Mouse (Mus musculus): Measurements from ENCODE around the gene Ankrd27. TPM values are rescaled to one million over a fixed set of nuclear protein-coding genes. Genes with fewer than 3 reads are reported as not detected.
"Not testable (repeated sequence)": the region's sequence is repeated elsewhere in the genome, so short reads cannot be mapped to it uniquely, and the experiment has no call there.

Ankrd27 gene
- polyA plus RNA-seq, 1 experiment from 2014 or later, result 44.1 TPM

GRCm38 (mm10) chr7:35563071-35563470, 23.0 kb upstream of the Ankrd27 start:
- no peak overlapping the region for H3K4me3 ChIP-seq
- 75% methylated on average over 11 of the region's 11 CpGs for WGBS

GRCm38 (mm10) chr7:35564067-35564865, 21.8 kb upstream of the Ankrd27 start:
- WGBS, result 90% methylated on average over 2 of the region's 2 CpGs
- Histone ChIP-seq H3K4me1 (peaks cover 4% of the 10 kb centered on the region; the same call in 1 of the 2 replicates), H3K36me3 (replicated peaks) (no peaks in the 10 kb centered on the region), H3K9me3 (no peaks in the 10 kb centered on the region), H3K27ac (replicated peaks) (no peak overlapping the region), H3K4me3 (no peak overlapping the region), H3K27me3 (replicated peaks; ENCODE audit: low read depth, poor library complexity, severe bottlenecking) (no peaks in the 10 kb centered on the region)
- DNase-seq (ENCODE audit: low spot score), result no peak

More at GRCm38 (mm10) chr7:35563071-35563470, 23.0 kb upstream of the Ankrd27 start:
- no peaks in the 10 kb centered on the region for H3K27me3 ChIP-seq (replicated peaks; ENCODE audit: low read depth, poor library complexity, severe bottlenecking)
- DNase-seq (ENCODE audit: low spot score), result no peak
- no peaks in the 10 kb centered on the region for H3K36me3 ChIP-seq (replicated peaks)
- peaks cover 4% of the 10 kb centered on the region; the same call in 1 of the 2 replicates for H3K4me1 ChIP-seq
- H3K27ac ChIP-seq (replicated peaks), result peak overlapping the region; percentile 19; the same call in 1 of the 2 replicates
- no peaks in the 10 kb centered on the region for H3K9me3 ChIP-seq

- not testable (repeated sequence) for H3K36me3 ChIP-seq (replicated peaks); H3K4me3 ChIP-seq; DNase-seq (ENCODE audit: low spot score); H3K9me3 ChIP-seq; H3K27ac ChIP-seq (replicated peaks); H3K4me1 ChIP-seq; H3K27me3 ChIP-seq (replicated peaks; ENCODE audit: low read depth, poor library complexity, severe bottlenecking)
- 88% methylated on average over 10 of the region's 10 CpGs for WGBS
Observed at GRCm38 (mm10) chr7:35564872-35565271, 21.2 kb upstream of the Ankrd27 start.

GRCm38 (mm10) chr7:35565965-35566364, 20.1 kb upstream of the Ankrd27 start:
- H3K4me1 ChIP-seq; DNase-seq (ENCODE audit: low spot score): not testable (repeated sequence)
- 83% methylated on average over 13 of the region's 13 CpGs for WGBS

GRCm38 (mm10) chr7:35569724-35570123, 16.3 kb upstream of the Ankrd27 start:
- not testable (repeated sequence) for H3K4me1 ChIP-seq; H3K4me3 ChIP-seq; H3K27ac ChIP-seq (replicated peaks); DNase-seq (ENCODE audit: low spot score); H3K36me3 ChIP-seq (replicated peaks); H3K9me3 ChIP-seq; H3K27me3 ChIP-seq (replicated peaks; ENCODE audit: low read depth, poor library complexity, severe bottlenecking)
- WGBS, result 89% methylated on average over 4 of the region's 4 CpGs

More at GRCm38 (mm10) chr7:35565965-35566364, 20.1 kb upstream of the Ankrd27 start:
- not testable (repeated sequence) for H3K27me3 ChIP-seq (replicated peaks; ENCODE audit: low read depth, poor library complexity, severe bottlenecking); H3K27ac ChIP-seq (replicated peaks); H3K4me3 ChIP-seq; H3K36me3 ChIP-seq (replicated peaks); H3K9me3 ChIP-seq

GRCm38 (mm10) chr7:35570883-35571282, 15.2 kb upstream of the Ankrd27 start:
- H3K27me3 ChIP-seq (replicated peaks; ENCODE audit: low read depth, poor library complexity, severe bottlenecking); H3K36me3 ChIP-seq (replicated peaks); H3K4me3 ChIP-seq; H3K9me3 ChIP-seq; H3K4me1 ChIP-seq; DNase-seq (ENCODE audit: low spot score); H3K27ac ChIP-seq (replicated peaks): not testable (repeated sequence)
- 19% methylated on average over 6 of the region's 6 CpGs for WGBS

GRCm38 (mm10) chr7:35579849-35580248, 6.2 kb upstream of the Ankrd27 start:
- Histone ChIP-seq H3K4me3 (no peak overlapping the region), H3K36me3 (replicated peaks) (no peaks in the 10 kb centered on the region), H3K27me3 (replicated peaks; ENCODE audit: low read depth, poor library complexity, severe bottlenecking) (peaks cover 41% of the 10 kb centered on the region), H3K9me3 (no peaks in the 10 kb centered on the region), H3K27ac (replicated peaks) (no peak overlapping the region), H3K4me1 (peaks cover 17% of the 10 kb centered on the region)
- peak; percentile 66 for DNase-seq (ENCODE audit: low spot score)
- WGBS, result 30% methylated on average over 4 of the region's 4 CpGs

- H3K4me3 ChIP-seq, result no peak overlapping the region
Observed at GRCm38 (mm10) chr7:35582719-35583118, 3.3 kb upstream of the Ankrd27 start.

GRCm38 (mm10) chr7:35583476-35584025, 2.5 kb upstream of the Ankrd27 start:
- Histone ChIP-seq H3K27me3 (replicated peaks; ENCODE audit: low read depth, poor library complexity, severe bottlenecking) (peaks cover 46% of the 10 kb centered on the region), H3K27ac (replicated peaks) (no peak overlapping the region), H3K36me3 (replicated peaks) (no peaks in the 10 kb centered on the region), H3K4me1 (peaks cover 43% of the 10 kb centered on the region), H3K9me3 (no peaks in the 10 kb centered on the region), H3K4me3 (peak overlapping the region; percentile 96; the same call in 1 of the 2 replicates)
- 7% methylated on average over 11 of the region's 11 CpGs for WGBS
- DNase-seq (ENCODE audit: low spot score), result no peak

More at GRCm38 (mm10) chr7:35582719-35583118, 3.3 kb upstream of the Ankrd27 start:
- no peak overlapping the region for H3K27ac ChIP-seq (replicated peaks)
- DNase-seq (ENCODE audit: low spot score), result no peak
- 70% methylated on average over 5 of the region's 5 CpGs for WGBS
- no peaks in the 10 kb centered on the region for H3K36me3 ChIP-seq (replicated peaks)
- no peaks in the 10 kb centered on the region for H3K9me3 ChIP-seq
- H3K27me3 ChIP-seq (replicated peaks; ENCODE audit: low read depth, poor library complexity, severe bottlenecking), result peaks cover 46% of the 10 kb centered on the region
- H3K4me1 ChIP-seq, result peaks cover 37% of the 10 kb centered on the region

GRCm38 (mm10) chr7:35584068-35584785, 1.8 kb upstream of the Ankrd27 start:
- Histone ChIP-seq H3K4me3 (peak overlapping the region; percentile 96), H3K9me3 (no peaks in the 10 kb centered on the region), H3K4me1 (peaks cover 43% of the 10 kb centered on the region), H3K36me3 (replicated peaks) (no peaks in the 10 kb centered on the region), H3K27me3 (replicated peaks; ENCODE audit: low read depth, poor library complexity, severe bottlenecking) (peaks cover 46% of the 10 kb centered on the region), H3K27ac (replicated peaks) (no peak overlapping the region; the same call in 1 of the 2 replicates)
- peak; percentile 16 for DNase-seq (ENCODE audit: low spot score)
- WGBS, result 4% methylated on average over 36 of the region's 36 CpGs

- Histone ChIP-seq H3K27me3 (replicated peaks; ENCODE audit: low read depth, poor library complexity, severe bottlenecking) (peaks cover 46% of the 10 kb centered on the region), H3K36me3 (replicated peaks) (no peaks in the 10 kb centered on the region), H3K9me3 (no peaks in the 10 kb centered on the region), H3K4me3 (peak overlapping the region; percentile 96), H3K27ac (replicated peaks) (peak overlapping the region; percentile 71), H3K4me1 (peaks cover 43% of the 10 kb centered on the region)
- WGBS, result under 1% methylated on average over 50 of the region's 50 CpGs
- peak; percentile 72 for DNase-seq (ENCODE audit: low spot score)
Observed at GRCm38 (mm10) chr7:35584786-35585190, 1.3 kb upstream of the Ankrd27 start.

GRCm38 (mm10) chr7:35585191-35586054, 621 bp upstream of the Ankrd27 start, which contains the start of gene Rgs9bp:
Gene Rgs9bp, minus strand, starts transcription at chr7:35585582.
- DNase-seq (ENCODE audit: low spot score), result peak; percentile 88
- peak within 1 kb of the TSS; percentile 91 for H3K27ac ChIP-seq (replicated peaks)
- H3K4me3 ChIP-seq, result peak within 1 kb of the TSS; percentile 96
- H3K36me3 ChIP-seq (replicated peaks), result no peaks in the 10 kb centered on the region
- H3K4me1 ChIP-seq, result peaks cover 43% of the 10 kb centered on the region
- H3K9me3 ChIP-seq, result no peaks in the 10 kb centered on the region
- H3K27me3 ChIP-seq (replicated peaks; ENCODE audit: low read depth, poor library complexity, severe bottlenecking), result peaks cover 46% of the 10 kb centered on the region
- WGBS, result under 1% methylated on average over 45 of the region's 45 CpGs

Measured in embryonic facial prominence, embryonic 10.5 days (tissue).